Mouse (Mus musculus) right cerebral cortex, postnatal 10 days (tissue): ENCODE measurements at regions not wholly inside any gene's neighbourhood (a gene's known extent, or its start where the extent isn't known, plus 50 kb on each side); places are given as distances from the start of the nearest gene placed in this dataset.

Experiments
- DNase-seq, 2 experiments: peaks; one replicate each; pipeline ENCODE4 v3.0.0; 2021; ENCODE audit warnings: low spot score in 2 of 2

DNA sequence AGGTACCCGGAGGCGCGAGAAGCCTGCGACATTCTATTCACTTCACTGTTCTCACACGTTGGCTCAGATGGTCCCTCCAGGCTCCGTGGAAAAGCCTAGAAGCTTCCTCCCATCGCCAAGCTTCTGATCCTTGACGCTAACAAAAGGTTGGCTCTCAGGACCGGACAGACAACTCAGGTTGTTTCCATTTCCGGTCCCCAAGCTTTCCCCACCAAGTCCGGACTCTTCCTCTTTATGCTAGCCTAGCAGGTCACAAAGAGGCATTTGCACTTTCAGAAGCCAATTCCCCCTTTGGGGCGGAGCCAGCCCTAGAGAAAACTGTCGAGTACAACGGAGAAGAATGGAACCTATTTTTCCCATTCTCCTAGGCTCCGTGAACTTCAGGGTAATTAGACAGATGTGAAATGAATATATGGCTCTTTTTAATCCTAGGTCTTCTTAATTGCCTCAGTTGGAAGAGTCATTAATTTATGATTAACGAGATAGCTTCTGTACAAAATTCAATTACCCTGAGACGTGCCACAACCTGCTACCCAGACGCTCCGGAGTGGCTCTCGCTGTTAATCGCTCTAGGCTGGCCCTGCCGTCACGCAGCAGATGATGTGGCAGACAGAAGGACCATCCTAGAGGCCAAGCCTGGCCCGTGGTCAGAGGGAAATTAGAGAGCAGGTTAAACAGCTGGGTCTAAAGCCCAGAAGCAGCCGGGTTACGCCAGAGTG, 207.6 kb downstream of the Xxylt1 start:
- DNase-seq = peak in 1 of 2 experiments; percentile 31

- DNase-seq = no peak
Measured at GRCm38 (mm10) chr16:30875235-30875829, 205.9 kb downstream of the Xxylt1 start.

DNA sequence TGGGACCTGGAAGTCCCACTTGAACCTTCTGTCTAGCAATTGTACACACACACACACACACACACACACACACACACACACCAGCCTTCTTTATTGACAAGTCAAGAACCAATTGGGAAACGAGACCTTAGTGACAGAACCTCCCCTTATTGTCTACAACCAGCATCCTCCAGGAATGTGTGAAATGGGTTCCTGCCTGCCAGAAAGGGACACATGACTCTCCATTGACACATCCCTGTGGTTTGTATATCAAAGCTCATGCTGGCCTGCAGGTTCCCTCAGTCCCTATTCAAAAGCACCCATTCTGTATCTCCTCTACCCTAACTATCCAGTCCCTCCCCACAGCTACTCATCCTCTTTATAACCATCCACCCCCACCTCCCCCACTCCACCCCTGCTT, 202.4 kb downstream of the Xxylt1 start:
- DNase-seq = no peak

DNA sequence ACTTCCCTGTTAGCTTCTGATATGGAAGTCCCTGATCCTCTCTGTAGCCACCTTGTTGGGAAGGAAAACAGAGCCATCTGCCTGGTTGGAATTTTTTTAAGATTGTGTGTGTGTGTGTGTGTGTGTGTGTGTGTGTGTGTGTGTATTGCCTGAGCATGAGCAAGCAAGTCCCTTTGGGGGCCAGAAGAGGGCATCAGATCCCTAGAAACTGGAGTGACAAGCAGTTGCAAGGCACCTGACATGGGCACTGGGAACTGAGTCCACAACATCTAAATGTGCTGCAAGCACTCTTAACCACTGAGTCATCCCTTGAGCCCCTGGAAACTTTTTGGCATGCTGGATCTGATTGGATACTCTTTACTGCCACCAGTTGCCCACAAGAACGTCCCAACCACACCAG, 201.4 kb downstream of the Xxylt1 start:
- no peak for DNase-seq

DNA sequence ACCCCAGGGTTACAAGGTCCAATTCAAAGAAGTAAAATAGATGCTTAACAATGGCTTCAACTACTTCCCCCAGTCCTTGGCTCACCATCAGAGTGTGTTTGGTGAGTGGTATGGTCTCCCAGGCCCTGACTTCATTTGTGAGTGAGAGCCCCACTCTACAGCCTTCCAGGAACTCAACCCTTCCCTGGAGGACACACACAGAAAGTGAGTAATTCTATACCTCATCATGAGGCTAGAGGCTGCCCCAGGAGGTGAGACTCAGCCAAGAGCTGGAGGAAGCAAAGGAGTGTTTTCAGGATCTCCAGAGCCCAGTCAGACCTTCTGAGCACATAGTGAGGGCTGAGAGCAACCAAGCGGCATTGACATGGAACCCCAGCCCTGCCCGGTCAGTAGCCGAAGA, 200.6 kb downstream of the Xxylt1 start:
- DNase-seq = no peak

- DNase-seq = no peak
Measured at GRCm38 (mm10) chr16:30881186-30881585, 200.0 kb downstream of the Xxylt1 start.

DNA sequence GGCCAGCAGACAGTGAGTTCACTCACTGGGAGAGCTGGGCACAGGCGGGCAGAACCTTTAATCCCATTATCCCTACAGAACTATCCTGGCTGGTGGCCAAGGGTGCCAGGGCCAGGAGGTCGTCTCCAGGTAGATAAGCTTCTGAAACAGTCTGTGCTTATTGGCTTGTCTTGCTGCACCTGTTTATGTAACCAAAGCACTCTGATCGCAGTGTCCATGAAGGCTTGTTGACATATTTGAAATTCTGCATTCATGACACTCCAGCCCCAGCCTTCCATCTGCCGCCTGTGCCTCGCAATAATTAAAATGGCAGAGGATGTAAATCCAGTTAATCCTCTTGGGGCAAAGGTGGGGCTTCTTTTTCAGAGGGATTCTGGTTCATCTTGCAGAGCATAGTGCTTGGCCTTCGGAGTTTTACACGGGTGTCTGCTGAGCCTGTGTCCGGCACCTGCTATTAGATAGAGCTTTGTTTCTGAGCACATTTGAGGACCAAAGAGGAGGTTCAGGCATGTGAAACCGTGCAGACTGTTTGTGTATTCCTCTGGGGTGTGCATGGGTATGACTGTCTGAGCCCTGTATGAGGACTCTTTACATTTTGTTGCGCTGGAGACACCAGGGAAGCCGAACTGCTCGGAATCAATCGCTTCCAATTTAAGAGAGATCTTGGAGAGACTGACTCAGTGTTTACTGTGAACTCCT, 197.6 kb downstream of the Xxylt1 start:
- DNase-seq = no peak

DNA sequence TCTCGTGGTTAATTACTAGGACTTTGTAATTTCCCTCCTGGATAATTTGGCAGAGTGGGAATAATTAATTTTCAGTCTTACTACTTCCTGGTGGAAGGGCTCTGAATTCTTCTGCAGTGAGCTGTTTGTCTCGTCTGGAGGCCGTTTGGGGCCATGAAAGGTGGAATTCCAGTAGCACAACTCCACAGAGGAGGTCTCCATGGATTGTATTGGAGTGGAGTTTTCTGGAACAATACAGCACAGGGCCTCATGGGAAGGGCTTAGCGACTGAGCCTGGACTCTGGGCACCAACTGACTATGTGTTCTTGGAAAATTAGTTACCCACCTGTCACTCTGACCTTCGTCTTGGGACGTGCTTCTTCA, 197.1 kb downstream of the Xxylt1 start:
- DNase-seq = no peak

DNA sequence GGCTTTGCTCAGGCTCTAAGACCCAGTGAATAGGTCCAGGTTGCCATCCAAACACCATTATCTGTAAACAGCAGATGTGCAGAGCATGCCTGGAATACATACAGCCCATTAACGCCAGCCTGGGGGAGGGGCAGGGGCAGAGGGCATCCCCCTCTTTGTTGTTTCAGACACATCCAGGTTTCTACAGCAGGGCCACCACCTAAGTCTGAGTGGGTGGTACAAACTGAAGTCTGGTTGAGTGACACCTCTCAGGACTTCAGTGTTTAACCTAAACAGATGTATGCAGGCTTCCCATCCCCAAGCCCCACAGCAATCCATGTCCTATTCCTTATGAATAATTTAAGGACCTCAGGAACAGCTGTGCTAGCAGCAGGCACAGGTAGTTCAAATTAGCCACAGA, 194.2 kb downstream of the Xxylt1 start:
- DNase-seq = no peak

DNA sequence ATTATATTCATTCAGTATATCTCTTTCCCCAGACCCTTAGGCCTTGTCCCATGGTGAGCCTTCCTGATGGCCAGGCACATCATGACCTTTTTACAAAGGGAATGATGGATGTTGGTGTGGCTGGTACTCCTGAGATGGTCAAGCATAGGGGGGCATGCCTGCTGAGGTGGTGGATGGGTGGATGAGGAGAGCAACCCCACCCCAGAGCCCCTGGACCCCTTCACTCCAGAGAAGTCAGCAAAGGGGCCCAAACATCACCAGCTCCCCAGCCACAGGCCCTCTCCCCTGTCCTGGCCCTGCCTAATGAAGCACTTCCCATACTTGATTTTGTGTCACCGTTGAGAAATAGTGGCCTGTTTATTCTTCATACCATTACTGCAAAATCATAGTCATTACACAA, 193.7 kb downstream of the Xxylt1 start:
- DNase-seq = no peak

DNA sequence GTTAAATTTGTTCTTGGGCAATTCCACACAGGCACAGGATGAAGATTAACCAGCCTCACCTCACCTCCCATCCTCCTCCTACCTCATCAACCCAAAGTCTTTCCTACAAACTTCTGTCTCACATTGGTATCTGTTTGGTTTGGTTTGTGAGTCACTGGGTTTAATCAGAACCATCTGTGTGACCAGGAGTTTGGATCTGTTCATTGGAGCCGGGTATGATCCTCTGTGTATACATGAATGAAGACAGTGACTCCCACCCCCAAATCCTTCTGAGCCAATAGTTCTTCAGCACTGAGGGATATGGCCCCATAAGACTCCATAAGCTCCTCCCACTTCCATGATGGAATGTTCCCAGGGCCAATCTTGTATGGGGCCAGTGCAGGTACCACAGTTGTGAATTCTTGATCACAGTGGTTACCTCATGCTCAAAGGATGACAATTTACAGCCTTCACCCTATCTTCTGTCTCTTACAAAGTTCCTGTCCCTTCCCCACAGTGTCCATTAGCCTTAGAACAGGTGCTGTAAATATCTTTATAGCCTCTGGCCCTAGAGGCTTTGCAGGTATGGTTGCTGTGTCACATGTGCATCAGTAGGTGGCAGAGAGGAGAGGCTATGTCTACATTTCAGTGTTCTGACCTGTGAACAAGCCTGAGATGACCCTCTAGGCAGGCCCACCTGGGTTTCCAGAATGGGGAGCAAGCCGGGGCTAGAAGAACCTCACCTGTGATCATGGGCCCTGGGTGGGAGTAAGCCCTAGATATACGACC, 192.5 kb downstream of the Xxylt1 start:
- no peak for DNase-seq

DNA sequence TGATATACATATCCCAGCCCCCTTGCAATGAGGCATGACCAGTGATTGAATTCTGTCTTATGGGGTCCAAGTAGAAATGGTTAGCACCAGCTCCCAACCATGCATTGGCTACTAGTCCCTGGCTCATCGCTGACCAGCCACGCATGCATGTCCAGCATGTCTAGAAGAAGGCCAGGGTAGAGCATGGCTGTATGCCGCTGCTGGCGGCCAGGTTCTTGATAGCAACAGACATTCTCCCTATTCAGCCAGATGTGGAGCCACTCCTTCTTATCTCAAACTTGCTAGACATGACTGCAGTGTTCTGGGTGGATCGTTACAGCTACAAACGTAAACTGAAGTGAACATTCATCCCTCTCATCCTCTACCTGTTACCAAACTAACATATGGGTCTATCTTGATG, 188.6 kb downstream of the Xxylt1 start:
- DNase-seq = no peak

- no peak for DNase-seq
Measured at GRCm38 (mm10) chr16:30894086-30894485, 187.1 kb downstream of the Xxylt1 start.

DNA sequence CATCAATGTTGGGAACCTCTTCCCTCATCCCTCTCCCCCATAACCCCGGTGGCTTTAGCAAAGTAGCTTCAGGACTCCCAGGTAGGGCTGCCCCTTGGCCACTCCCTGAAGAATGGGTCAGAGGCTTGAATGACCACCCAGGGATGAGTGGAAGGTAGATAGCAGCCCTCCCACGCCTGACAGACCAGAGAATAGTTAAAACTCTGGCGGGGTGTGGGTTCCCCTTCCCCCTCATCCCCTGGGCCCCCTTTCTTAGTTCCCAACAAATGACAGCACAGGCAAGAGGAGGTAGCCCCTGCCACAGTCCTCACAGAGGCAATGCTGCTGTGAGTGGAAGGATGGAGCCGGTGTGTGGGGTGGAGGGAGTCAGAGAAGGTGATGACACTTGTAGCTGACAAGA, 186.2 kb downstream of the Xxylt1 start:
- no peak for DNase-seq

GRCm38 (mm10) chr16:30897371-30897770, 183.9 kb downstream of the Xxylt1 start:
- DNase-seq = no peak

DNA sequence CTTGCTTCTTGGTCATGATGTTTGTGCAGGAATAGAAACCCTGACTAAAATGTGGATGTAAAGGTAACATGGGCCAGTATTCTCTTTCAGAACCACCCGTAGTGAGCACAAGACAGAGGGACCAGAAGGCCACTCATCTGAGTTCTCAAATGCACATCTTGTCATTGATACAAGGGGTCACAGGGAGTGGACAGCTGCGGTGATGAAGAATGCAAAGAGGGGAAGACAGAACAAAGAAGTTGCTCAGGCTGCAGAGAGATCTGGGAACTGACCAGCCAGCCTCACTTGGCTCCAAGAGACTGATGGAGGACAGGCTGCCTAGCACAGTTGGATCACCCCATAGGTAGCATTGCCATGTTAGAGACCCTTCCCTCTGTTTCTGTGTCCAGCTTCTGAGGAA, 181.1 kb downstream of the Xxylt1 start:
- no peak for DNase-seq

DNA sequence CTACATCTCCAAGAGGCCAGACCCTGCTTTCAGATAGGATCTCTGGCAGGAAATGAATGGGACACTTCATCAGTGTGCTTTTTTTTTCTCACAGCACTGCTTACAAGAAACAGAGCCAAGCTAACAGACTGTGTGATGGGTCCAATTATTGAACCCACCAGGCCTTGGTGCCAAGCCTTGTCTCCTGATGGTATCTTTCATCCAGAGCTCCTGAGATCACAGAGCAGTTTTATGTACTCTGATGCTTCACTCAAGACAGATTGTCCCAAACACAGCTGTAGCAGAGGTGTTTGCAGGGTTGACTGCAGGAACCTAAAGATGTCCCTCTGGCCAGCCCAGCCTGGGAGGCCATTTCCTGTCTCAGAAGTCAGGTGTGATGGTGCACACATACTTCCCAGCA, 179.9 kb downstream of the Xxylt1 start:
- DNase-seq = no peak
